Mouse (Mus musculus): ENCODE data around the gene Klrk1.

GRCm38 (mm10) chr6:129608372-129608771 lies 15.3 kb downstream of the Klrk1 start:
- no peak for TF ChIP-seq CTCF (IDR thresholded peaks at IDR 0.05; ENCODE audit: borderline replicate concordance, insufficient read depth, low read depth, low read length)
- TF ChIP-seq POLR2A (IDR thresholded peaks at IDR 0.05; ENCODE audit: borderline replicate concordance, insufficient read depth, low read length): no peak
